Mouse (Mus musculus) E14TG2a.4 (cell line): Measurements from ENCODE around the gene Rock2.
"Not testable (repeated sequence)": the region's sequence is repeated elsewhere in the genome, so short reads cannot be mapped to it uniquely, and the experiment has no call there.

Experiments
- CTCF ChIP-seq: conservative IDR thresholded peaks from 2 replicates; pipeline ENCODE4 v1.5.1; 2014; ENCODE audit warnings: low read length
- NANOG ChIP-seq: IDR thresholded peaks from 2 replicates; pipeline ENCODE4 v1.6.1; 2014; ENCODE audit warnings: borderline replicate concordance, low read length, mixed read lengths
- POU5F1 ChIP-seq: IDR thresholded peaks from 2 replicates; pipeline ENCODE4 v1.6.1; 2014; ENCODE audit warnings: low read length, borderline replicate concordance

DNA sequence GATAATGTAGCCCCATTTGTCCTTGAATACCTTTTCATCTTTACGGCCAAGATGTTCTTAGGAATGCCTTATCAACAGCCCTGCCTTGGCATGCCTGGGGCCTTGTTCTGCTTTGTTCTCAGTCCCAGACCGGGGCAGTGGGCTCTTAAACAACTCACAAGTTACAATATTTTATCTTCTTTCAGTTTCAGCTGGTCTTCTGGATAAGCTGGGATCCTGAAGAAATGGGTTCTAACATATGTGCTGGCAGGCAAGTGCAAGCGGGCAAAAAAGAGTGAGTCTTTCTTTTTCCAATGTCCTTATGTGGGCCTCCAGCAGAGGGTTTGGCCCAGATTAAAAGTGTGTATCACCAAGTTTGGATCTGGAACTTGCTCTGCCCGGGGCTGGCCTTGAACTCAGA, 126.4 kb downstream of the Rock2 start:
- not testable (repeated sequence) for TF ChIP-seq CTCF, POU5F1, NANOG
